Mouse (Mus musculus) lung, embryonic 14.5 days (tissue): ENCODE data around the gene Olfr888. TPM values are rescaled to one million over a fixed set of nuclear protein-coding genes. Genes with fewer than 3 reads are reported as not detected.

Experiments used
- ATAC-seq: fragments of 200-750 bp; cut with Nextera tagmentation; 2 replicates; pipeline ENCODE4 v1.8.0; 2017; ENCODE audit warnings: mild to moderate bottlenecking, moderate TSS enrichment, moderate library complexity; ENCODE audit not compliant: insufficient read depth
- DNase-seq: peaks from one replicate; pipeline ENCODE4 v3.0.0-alpha.2; 2015
- H3K27ac ChIP-seq: fragments of 300-500 bp; sonication (generic); 2 replicates; pipeline ENCODE4 v1.5.1; 2014; ENCODE audit warnings: low read depth, mild to moderate bottlenecking, moderate library complexity
- H3K27me3 ChIP-seq: fragments of 300-500 bp; sonication (generic); 2 replicates; pipeline ENCODE4 v1.6.1; 2014; ENCODE audit warnings: low read length, control low read depth; ENCODE audit not compliant: insufficient read depth
- H3K36me3 ChIP-seq: fragments of 300-500 bp; sonication (generic); 2 replicates; pipeline ENCODE4 v1.6.1; 2014; ENCODE audit warnings: control low read depth; ENCODE audit not compliant: insufficient read depth
- H3K4me1 ChIP-seq: fragments of 300-500 bp; sonication (generic); 2 replicates; pipeline ENCODE4 v1.6.1; 2014; ENCODE audit warnings: antibody characterized with exemption, control low read depth; ENCODE audit not compliant: insufficient read depth
- H3K4me2 ChIP-seq: fragments of 300-500 bp; sonication (generic); 2 replicates; pipeline ENCODE4 v1.6.1; 2014; ENCODE audit warnings: mild to moderate bottlenecking
- H3K4me3 ChIP-seq: fragments of 300-500 bp; sonication (generic); 2 replicates; pipeline ENCODE4 v1.5.1; 2014; ENCODE audit warnings: low read depth, low read length
- H3K9ac ChIP-seq: fragments of 300-500 bp; sonication (generic); 2 replicates; pipeline ENCODE4 v1.6.1; 2014
- H3K9me3 ChIP-seq: fragments of 300-500 bp; sonication (generic); 2 replicates; pipeline ENCODE4 v1.6.1; 2016; ENCODE audit warnings: low read depth, low read length, control low read depth
- CTCF ChIP-seq: IDR thresholded peaks from 2 replicates; pipeline ENCODE4 v1.5.1; 2016; ENCODE audit warnings: antibody characterized with exemption, low read depth
- WGBS: fragments of 180-500 bp; shearing (Covaris S2); extraction: QIAGEN DNeasy Blood & Tissue Kit; methylation state at CpG from one replicate; pipeline ENCODE4 v1.1.7; 2014; 5-methylcytosine and 5-hydroxymethylcytosine counted together
- polyA plus RNA-seq: library from polyadenylated mRNA; unstranded; fragments of >200 nt; fragmentation: Nextera tagmentation; extraction: Ambion mirVana; gene quantifications from 2 replicates; pipeline ENCODE4 v1.2.1, GENCODE M21; 2014

The Olfr888 gene
- not detected in 2 replicates for polyA plus RNA-seq

- WGBS, result 86% methylated on average over 1 of the region's 1 CpGs
Observed at GRCm38 (mm10) chr9:38107828-38108227, at the start of gene Olfr888. Gene Olfr888 (plus strand): TSS chr9:38108128.

GRCm38 (mm10) chr9:38061022-38061421 lies 46.9 kb upstream of the Olfr888 start, which contains the start of gene Olfr885:
Gene Olfr885 (plus strand): TSS chr9:38061322.
- Histone ChIP-seq H3K9ac (no peak within 1 kb of the TSS), H3K4me3 (no peak within 1 kb of the TSS), H3K27me3 (no peaks in the 10 kb centered on the region), H3K4me1 (no peaks in the 10 kb centered on the region), H3K36me3 (no peaks in the 10 kb centered on the region), H3K27ac (no peak within 1 kb of the TSS), H3K4me2 (no peak within 1 kb of the TSS), H3K9me3 (no peaks in the 10 kb centered on the region)
- 90% methylated on average over 3 of the region's 3 CpGs for WGBS
- TF ChIP-seq CTCF, result no peak
- DNase-seq (no peak), ATAC-seq (no peak)

More at GRCm38 (mm10) chr9:38107828-38108227, at the start of gene Olfr888:
- Histone ChIP-seq H3K27ac (no peak within 1 kb of the TSS), H3K36me3 (no peaks in the 10 kb centered on the region), H3K27me3 (no peaks in the 10 kb centered on the region), H3K4me3 (no peak within 1 kb of the TSS), H3K9ac (no peak within 1 kb of the TSS), H3K4me2 (no peak within 1 kb of the TSS), H3K9me3 (no peaks in the 10 kb centered on the region), H3K4me1 (no peaks in the 10 kb centered on the region)
- ATAC-seq (no peak), DNase-seq (no peak)
- TF ChIP-seq CTCF, result no peak

GRCm38 (mm10) chr9:38083772-38084171 lies 24.2 kb upstream of the Olfr888 start, which contains the start of gene Olfr887:
Gene Olfr887 (plus strand): TSS chr9:38084072.
- H3K27ac ChIP-seq, result no peak within 1 kb of the TSS
- H3K4me2 ChIP-seq, result no peak within 1 kb of the TSS
- H3K36me3 ChIP-seq, result no peaks in the 10 kb centered on the region
- no peak within 1 kb of the TSS for H3K4me3 ChIP-seq
- no peak within 1 kb of the TSS for H3K9ac ChIP-seq
- no peak for TF ChIP-seq CTCF
- DNase-seq (no peak), ATAC-seq (no peak)
- no peaks in the 10 kb centered on the region for H3K27me3 ChIP-seq
- H3K9me3 ChIP-seq, result no peaks in the 10 kb centered on the region
- WGBS, result 76% methylated on average over 1 of the region's 1 CpGs
- no peaks in the 10 kb centered on the region for H3K4me1 ChIP-seq

GRCm38 (mm10) chr9:38114898-38115297 lies 7.0 kb downstream of the Olfr888 start, which contains the start of gene Olfr889:
Gene Olfr889 (plus strand): TSS chr9:38115198.
- no peak for DNase-seq
- no peaks in the 10 kb centered on the region for H3K36me3 ChIP-seq
- H3K27ac ChIP-seq, result no peak within 1 kb of the TSS
- H3K4me2 ChIP-seq, result no peak within 1 kb of the TSS
- no peak for ATAC-seq
- H3K4me3 ChIP-seq, result no peak within 1 kb of the TSS
- no peak within 1 kb of the TSS for H3K9ac ChIP-seq
- H3K4me1 ChIP-seq, result no peaks in the 10 kb centered on the region
- H3K9me3 ChIP-seq, result no peaks in the 10 kb centered on the region
- H3K27me3 ChIP-seq, result no peaks in the 10 kb centered on the region
- TF ChIP-seq CTCF, result no peak

- Histone ChIP-seq H3K4me3 (no peak within 1 kb of the TSS), H3K9me3 (no peaks in the 10 kb centered on the region), H3K36me3 (no peaks in the 10 kb centered on the region), H3K4me1 (no peaks in the 10 kb centered on the region), H3K27ac (no peak within 1 kb of the TSS), H3K4me2 (no peak within 1 kb of the TSS), H3K9ac (no peak within 1 kb of the TSS), H3K27me3 (no peaks in the 10 kb centered on the region)
- ATAC-seq (no peak), DNase-seq (no peak)
- TF ChIP-seq CTCF, result no peak
Observed at GRCm38 (mm10) chr9:38142217-38142616, 34.3 kb downstream of the Olfr888 start, which contains the start of gene Olfr890. Gene Olfr890 (plus strand): TSS chr9:38142517.

Other genes with a start within 250 kb of the Olfr888 start
- not detected in 2 replicates for gene Olfr145, start 211.4 kb upstream of the Olfr888 start, polyA plus RNA-seq
- not detected in 2 replicates for gene Olfr878, start 190.3 kb upstream of the Olfr888 start, polyA plus RNA-seq
- gene Olfr881, start 116.3 kb upstream of the Olfr888 start, polyA plus RNA-seq, result not detected in 2 replicates
- not detected in 2 replicates for gene Olfr883, start 82.3 kb upstream of the Olfr888 start, polyA plus RNA-seq
- gene Olfr884, start 61.6 kb upstream of the Olfr888 start, polyA plus RNA-seq, result not detected in 2 replicates
- gene Olfr885, start 46.8 kb upstream of the Olfr888 start, polyA plus RNA-seq, result not detected in 2 replicates
- not detected in 2 replicates for gene Olfr887, start 24.1 kb upstream of the Olfr888 start, polyA plus RNA-seq
- 0.04 and 0.05 TPM in 2 replicates for gene Olfr889, start 7.1 kb downstream of the Olfr888 start, polyA plus RNA-seq
- gene Olfr890, start 34.4 kb downstream of the Olfr888 start, polyA plus RNA-seq, result not detected in 2 replicates
- gene Olfr891, start 72.7 kb downstream of the Olfr888 start, polyA plus RNA-seq, result not detected in 2 replicates
- not detected in 2 replicates for gene Olfr893, start 100.2 kb downstream of the Olfr888 start, polyA plus RNA-seq
- gene Olfr894, start 109.9 kb downstream of the Olfr888 start, polyA plus RNA-seq, result not detected in 2 replicates
- not detected in 2 replicates for gene Olfr143, start 144.6 kb downstream of the Olfr888 start, polyA plus RNA-seq
- not detected in 2 replicates for gene Olfr895, start 159.7 kb downstream of the Olfr888 start, polyA plus RNA-seq
- gene Olfr896-ps1, start 183.0 kb downstream of the Olfr888 start, polyA plus RNA-seq, result not detected in 2 replicates
- gene Olfr25, start 220.9 kb downstream of the Olfr888 start, polyA plus RNA-seq, result not detected in 2 replicates
- not detected in 2 replicates for gene Olfr898, start 240.3 kb downstream of the Olfr888 start, polyA plus RNA-seq